Mouse (Mus musculus) heart, adult 2 months (tissue): ENCODE results near the gene Daam2. TPM values are rescaled to one million over a fixed set of nuclear protein-coding genes. Genes with fewer than 3 reads are reported as not detected.

Experiments used
- DNase-seq, 2 experiments: peaks; one replicate each; pipeline ENCODE4 v3.0.0; 2021
- H3K27ac ChIP-seq: fragments of 200-600 bp; 2 replicates; pipeline ENCODE4 v1.8.1; 2022
- H3K27me3 ChIP-seq: fragments of 200-500 bp; 2 replicates; pipeline ENCODE4 v1.6.1; 2012; ENCODE audit warnings: mild to moderate bottlenecking, low read length, inconsistent platforms, mixed read lengths; ENCODE audit not compliant: control insufficient read depth, insufficient read depth
- H3K36me3 ChIP-seq: fragments of 200-500 bp; 2 replicates; pipeline ENCODE4 v1.6.1; 2012; ENCODE audit warnings: low read length, inconsistent platforms; ENCODE audit not compliant: control insufficient read depth, insufficient read depth
- H3K4me1 ChIP-seq: fragments of 200-500 bp; 2 replicates; pipeline ENCODE4 v1.6.1; 2011; ENCODE audit warnings: low read length; ENCODE audit not compliant: control insufficient read depth, insufficient read depth
- H3K4me3 ChIP-seq: fragments of 200-600 bp; 2 replicates; pipeline ENCODE4 v1.8.1; 2022
- H3K79me2 ChIP-seq: fragments of 200-500 bp; replicated peaks from 2 replicates; pipeline ENCODE4 v1.6.1; 2012; ENCODE audit warnings: mild to moderate bottlenecking, inconsistent platforms, low read length, moderate library complexity, mixed read lengths; ENCODE audit not compliant: control insufficient read depth, insufficient read depth
- H3K9ac ChIP-seq: fragments of 200-500 bp; 2 replicates; pipeline ENCODE4 v1.6.1; 2012; ENCODE audit warnings: low read depth, mild to moderate bottlenecking, control low read depth, inconsistent platforms, low read length, mixed read lengths
- CTCF ChIP-seq: fragments of 200-600 bp; IDR thresholded peaks from 2 replicates; pipeline ENCODE4 v1.8.1; 2022; ENCODE audit warnings: antibody characterized with exemption, mild to moderate bottlenecking, moderate library complexity
- EP300 ChIP-seq: fragments of 200-500 bp; IDR thresholded peaks from 2 replicates; pipeline ENCODE4 v1.6.1; 2011; ENCODE audit warnings: low read depth, low read length, control low read depth; ENCODE audit not compliant: insufficient read depth
- POLR2A ChIP-seq: fragments of 200-500 bp; IDR thresholded peaks from 2 replicates; pipeline ENCODE4 v1.6.1; 2011; ENCODE audit warnings: mild to moderate bottlenecking, low read depth, low read length, control low read depth; ENCODE audit not compliant: insufficient read depth
- WGBS: fragments of 180-500 bp; shearing (Covaris S2); methylation state at CpG from one replicate; pipeline ENCODE4 v1.1.7; 2018; 5-methylcytosine and 5-hydroxymethylcytosine counted together
- intact Hi-C: fragments of 180-260 bp; cut with DNase I; formaldehyde crosslinking; loops from one replicate; pipeline ENCODE4 v1.15.1; 2025
- polyA plus RNA-seq: library from polyadenylated mRNA; depleted of rRNA; stranded (reverse); fragments of >200 nt; gene quantifications from 2 replicates; pipeline ENCODE4 v1.2.3, GENCODE M21; 2012
- total RNA-seq, 2 experiments: library from RNA; stranded (reverse); gene quantifications; 2 replicates each; pipeline ENCODE4 v1.2.3; 2021

The Daam2 gene
- total and polyA plus RNA-seq, 3 experiments, result 4.0 to 8.8 (median 6.4) TPM

DNA sequence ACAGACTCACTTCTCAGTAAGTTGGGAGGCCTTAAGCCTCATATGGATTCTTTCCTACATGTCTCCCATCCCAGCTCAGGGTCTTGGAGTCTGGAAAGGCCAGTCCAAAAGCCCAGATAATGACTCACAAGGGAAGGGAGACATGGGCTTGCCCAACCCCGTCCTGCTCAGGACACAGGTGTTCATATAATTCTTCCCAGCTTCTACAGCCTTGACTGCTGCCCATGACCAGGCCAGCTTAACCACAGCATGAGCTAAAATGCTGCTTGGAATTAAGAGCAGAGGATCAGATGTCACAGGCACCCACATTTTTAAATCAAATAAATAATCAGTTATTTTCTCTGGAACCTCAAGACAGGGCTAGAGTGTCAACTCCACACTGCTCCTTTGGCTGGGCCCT is 89.0 kb downstream of the Daam2 start:
- Histone ChIP-seq H3K9ac (no peak overlapping the region), H3K4me1 (no peaks in the 10 kb centered on the region), H3K27ac (no peak overlapping the region), H3K79me2 (no peaks in the 10 kb centered on the region), H3K36me3 (no peaks in the 10 kb centered on the region), H3K4me3 (no peak overlapping the region), H3K27me3 (no peaks in the 10 kb centered on the region)
- 86% methylated on average over 1 of the region's 1 CpGs for WGBS
- intact Hi-C loops, result no loop called here
- no peak for DNase-seq
- TF ChIP-seq POLR2A, result no peak
- TF ChIP-seq CTCF, result no peak
- no peak for TF ChIP-seq EP300

DNA sequence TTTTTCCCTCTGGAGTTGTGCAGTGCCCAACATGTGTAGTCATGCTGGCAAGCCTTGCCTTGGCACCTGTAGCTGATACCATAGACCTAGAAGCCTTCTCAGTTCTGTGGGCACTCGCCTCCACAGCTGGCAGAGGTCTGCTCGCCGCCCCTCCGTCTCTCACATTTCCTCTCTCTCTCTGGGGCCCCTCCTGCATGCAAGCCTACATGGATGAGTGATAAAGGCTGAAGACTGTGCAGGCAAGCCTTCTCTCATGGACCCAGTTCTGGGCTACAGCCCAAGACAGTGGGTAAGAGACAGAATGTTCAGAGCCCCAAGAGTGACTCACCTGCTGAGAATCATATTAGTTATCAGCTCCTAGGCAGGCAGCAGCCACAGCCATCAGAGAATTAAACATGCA is 90.1 kb downstream of the Daam2 start:
- Histone ChIP-seq H3K4me3 (no peak overlapping the region), H3K27ac (no peak overlapping the region), H3K9ac (no peak overlapping the region), H3K79me2 (no peaks in the 10 kb centered on the region), H3K36me3 (no peaks in the 10 kb centered on the region), H3K27me3 (no peaks in the 10 kb centered on the region), H3K4me1 (no peaks in the 10 kb centered on the region)
- WGBS, result 81% methylated on average over 4 of the region's 4 CpGs
- intact Hi-C loops, result loop anchor here (5.0 kb wide), 1 partner anchor 53 kb away; no protein-coding TSS in a partner anchor
- TF ChIP-seq POLR2A (no peak), CTCF (no peak), EP300 (no peak)
- no peak for DNase-seq

DNA sequence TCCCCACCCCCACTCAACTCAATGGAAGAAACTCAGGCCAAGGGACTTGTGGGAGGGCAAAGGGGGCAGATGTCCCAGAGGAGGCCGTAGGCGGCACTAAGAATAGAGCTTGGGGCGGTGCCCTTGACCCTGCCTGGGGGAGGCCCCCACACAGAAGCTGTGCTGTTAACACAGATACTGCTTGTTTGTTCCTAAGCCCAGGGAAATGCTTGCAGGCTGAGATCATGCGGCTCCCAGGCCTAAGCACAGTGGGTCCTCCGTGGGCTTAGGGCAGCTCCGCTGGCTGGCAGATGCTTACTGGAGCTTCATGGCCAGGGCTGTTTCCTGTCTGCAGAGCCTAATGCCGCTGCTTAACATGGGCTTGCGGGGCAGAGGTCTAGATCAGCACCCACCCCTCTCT is 91.5 kb downstream of the Daam2 start:
- Histone ChIP-seq H3K36me3 (no peaks in the 10 kb centered on the region), H3K9ac (no peak overlapping the region), H3K4me3 (no peak overlapping the region), H3K27me3 (no peaks in the 10 kb centered on the region), H3K4me1 (no peaks in the 10 kb centered on the region), H3K79me2 (no peaks in the 10 kb centered on the region), H3K27ac (no peak overlapping the region)
- peak in 1 of 2 experiments; percentile 49 for DNase-seq
- intact Hi-C loops, result loop anchor here (5.0 kb wide), 1 partner anchor 55 kb away; no protein-coding TSS in a partner anchor
- TF ChIP-seq POLR2A (no peak), EP300 (no peak), CTCF (no peak)
- 19% methylated on average over 8 of the region's 8 CpGs for WGBS

DNA sequence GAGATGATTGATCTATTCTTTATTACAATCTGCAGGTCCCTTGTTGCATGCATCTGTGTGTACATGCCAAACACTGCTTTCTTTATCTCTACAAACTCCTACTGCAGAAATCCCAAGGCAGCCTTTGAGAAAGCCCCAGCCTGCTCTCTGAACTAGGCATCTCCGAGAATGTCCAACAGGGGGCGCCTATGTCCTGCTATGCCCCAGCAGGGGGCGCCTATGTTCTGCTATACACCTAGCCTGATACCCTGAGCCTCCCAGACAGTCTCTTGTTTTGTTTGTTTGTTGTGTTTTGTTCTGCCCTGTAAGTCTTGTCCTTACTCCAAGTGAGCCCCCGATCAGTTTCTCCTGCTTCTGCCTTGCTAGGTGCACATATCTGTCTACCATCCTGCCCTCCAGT is 95.9 kb downstream of the Daam2 start:
- intact Hi-C loops, result loop anchor here (1.0 kb wide), 2 partner anchors 384 to 430 kb away; no protein-coding TSS in a partner anchor
- Histone ChIP-seq H3K27me3 (no peaks in the 10 kb centered on the region), H3K4me1 (no peaks in the 10 kb centered on the region), H3K4me3 (no peak overlapping the region), H3K27ac (no peak overlapping the region), H3K9ac (no peak overlapping the region), H3K36me3 (no peaks in the 10 kb centered on the region), H3K79me2 (no peaks in the 10 kb centered on the region)
- 21% methylated on average over 4 of the region's 4 CpGs for WGBS
- TF ChIP-seq POLR2A (no peak), EP300 (no peak), CTCF (no peak)
- DNase-seq, result peak; percentile 65 to 87

DNA sequence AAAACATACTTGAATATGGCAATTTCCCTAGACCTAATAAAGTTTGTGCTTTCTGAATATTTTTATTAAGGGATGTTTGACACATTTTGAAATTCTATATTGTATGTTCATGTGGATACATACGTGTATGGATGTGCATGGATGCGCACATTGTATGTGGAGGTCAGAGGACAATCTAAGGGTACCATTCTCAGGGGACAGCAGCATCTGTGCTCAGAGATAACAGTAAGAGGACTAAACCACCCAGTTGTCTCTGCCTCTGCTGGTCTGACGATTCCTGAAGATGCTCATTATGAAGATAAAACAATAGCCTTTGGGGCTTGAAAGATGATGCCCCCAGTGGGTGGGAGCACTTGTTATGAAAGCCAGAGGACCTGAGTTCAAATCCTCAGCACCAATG is 99.3 kb downstream of the Daam2 start:
- no peak for TF ChIP-seq EP300
- no peak for TF ChIP-seq POLR2A
- TF ChIP-seq CTCF, result no peak
- WGBS, result 80% methylated on average over 3 of the region's 3 CpGs
- no peaks in the 10 kb centered on the region for H3K27me3 ChIP-seq
- intact Hi-C loops, result no loop called here
- no peaks in the 10 kb centered on the region for H3K79me2 ChIP-seq
- no peaks in the 10 kb centered on the region for H3K4me1 ChIP-seq
- no peaks in the 10 kb centered on the region for H3K36me3 ChIP-seq
- no peak overlapping the region for H3K27ac ChIP-seq
- no peak overlapping the region for H3K4me3 ChIP-seq
- H3K9ac ChIP-seq, result no peak overlapping the region
- no peak for DNase-seq

DNA sequence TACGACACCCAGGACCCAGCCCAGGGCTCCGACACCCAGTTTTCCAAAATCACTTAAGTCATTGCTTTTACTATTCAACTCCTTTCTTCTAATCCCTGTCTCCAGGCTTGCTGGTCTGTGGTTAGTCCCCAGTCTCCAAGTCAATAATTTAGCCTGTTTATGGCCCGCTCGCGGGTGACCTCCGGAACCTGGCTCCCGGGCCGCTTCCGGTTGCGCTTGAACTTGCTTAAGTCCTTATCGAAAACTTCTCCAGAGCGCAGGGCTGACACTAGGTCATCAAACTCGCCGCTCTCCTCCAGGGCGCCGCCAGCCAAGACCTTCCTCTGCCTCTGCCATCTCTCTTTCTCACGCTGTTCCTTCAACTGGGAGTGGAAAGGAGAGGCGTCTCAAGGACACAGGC is 105.8 kb downstream of the Daam2 start:
- no peak for TF ChIP-seq POLR2A
- TF ChIP-seq CTCF, result no peak
- TF ChIP-seq EP300, result no peak
- intact Hi-C loops, result no loop called here
- H3K36me3 ChIP-seq, result no peaks in the 10 kb centered on the region
- no peaks in the 10 kb centered on the region for H3K79me2 ChIP-seq
- no peak overlapping the region for H3K4me3 ChIP-seq
- DNase-seq, result no peak
- no peaks in the 10 kb centered on the region for H3K27me3 ChIP-seq
- H3K4me1 ChIP-seq, result no peaks in the 10 kb centered on the region
- H3K9ac ChIP-seq, result no peak overlapping the region
- 91% methylated on average over 18 of the region's 18 CpGs for WGBS
- no peak overlapping the region for H3K27ac ChIP-seq

DNA sequence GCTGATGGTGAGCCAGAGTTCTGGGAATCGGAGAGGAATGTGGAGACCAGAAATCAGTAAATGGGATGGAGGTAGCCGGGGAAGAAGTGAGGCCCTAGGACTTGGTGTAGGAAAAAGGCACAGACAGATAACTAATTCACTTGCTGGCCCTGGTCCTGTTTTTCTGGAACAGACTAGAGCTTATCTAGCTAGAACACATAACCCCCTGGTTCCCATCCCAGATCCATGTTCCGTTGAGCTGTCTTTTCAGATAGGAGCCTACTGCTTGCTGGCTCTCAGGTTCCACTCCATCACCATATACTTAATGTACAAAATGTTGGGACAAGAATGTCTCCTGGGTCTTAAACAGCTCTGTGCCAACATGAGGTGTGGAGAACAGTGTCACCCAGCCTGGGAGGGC is 106.3 kb downstream of the Daam2 start:
- no peaks in the 10 kb centered on the region for H3K36me3 ChIP-seq

More for the DNA sequence above, 106.3 kb downstream of the Daam2 start:
- Histone ChIP-seq H3K79me2 (no peaks in the 10 kb centered on the region), H3K27ac (no peak overlapping the region), H3K9ac (no peak overlapping the region), H3K4me3 (no peak overlapping the region), H3K27me3 (no peaks in the 10 kb centered on the region), H3K4me1 (no peaks in the 10 kb centered on the region)
- 59% methylated on average over 3 of the region's 3 CpGs for WGBS
- DNase-seq, result no peak
- TF ChIP-seq POLR2A, result no peak
- TF ChIP-seq EP300, result no peak
- no peak for TF ChIP-seq CTCF
- intact Hi-C loops, result no loop called here
